Comparison of ENCODE assay signal across 24 mouse cellular contexts in the genomic region with DNA sequence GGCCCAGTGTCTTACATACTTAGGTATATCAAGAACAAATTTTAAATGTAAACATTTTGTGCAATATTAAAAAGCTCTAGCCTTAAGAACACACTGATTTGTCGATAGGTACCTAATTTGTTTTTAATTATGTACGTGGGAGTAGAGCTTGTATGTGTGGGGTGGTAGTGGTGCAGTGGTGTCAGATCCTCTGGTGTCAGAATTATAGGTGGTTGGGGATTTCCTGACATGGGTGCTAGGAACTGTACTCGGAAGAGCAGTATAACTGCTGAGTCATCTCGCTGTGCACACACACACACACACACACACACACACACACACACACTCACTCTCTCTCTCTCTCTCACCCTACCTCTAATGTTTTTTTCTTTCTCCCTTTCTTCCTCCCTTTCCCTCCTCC. TPM values are rescaled to one million over a fixed set of nuclear protein-coding genes. Genes with fewer than 3 reads are reported as not detected.
DNase-seq lines count a peak whose midpoint lies in the region; ATAC-seq and TF ChIP-seq lines count a peak whose summit lies in the region.
"Had no signal": no experiment of that assay in that cellular context is flagged by ENCODE, and none has a peak within 500 bp of the region (broad histone marks: within the 10 kb centered on the region; RNA-seq: fewer than 3 reads in every experiment).

No protein-coding gene starts in this region.

- ATAC-seq in activated CD4-positive, CD25-positive, alpha-beta regulatory T cell, adult 4 months = peak; percentile 57
- ATAC-seq: forebrain, embryonic 14.5 days; forebrain, embryonic 16.5 days; Patski had no signal

- H3K9ac ChIP-seq in CH12.LX (ENCODE audit: insufficient read depth, low read depth) = no peak overlapping the region
- H3K9ac ChIP-seq: embryonic facial prominence, embryonic 13.5 days; embryonic facial prominence, embryonic 15.5 days; forebrain, embryonic 12.5 days had no signal

- TF ChIP-seq RAD21 in CH12.LX (IDR thresholded peaks at IDR 0.05; ENCODE audit: low read depth, low read length) = no peak

- dilution Hi-C loops in CH12.LX (cut with MboI; ENCODE audit: extremely low pct_ligation_motif_present, extremely low pct_unique_long_range_greater_than_20kb, low sequenced_read_pairs) = no loop called here

- H3K9me3 ChIP-seq in CH12.LX (replicated peaks; ENCODE audit: low read length) = no peaks in the 10 kb centered on the region
- H3K9me3 ChIP-seq: embryonic facial prominence, embryonic 13.5 days; embryonic facial prominence, embryonic 15.5 days; forebrain, embryonic 10.5 days; forebrain, embryonic 12.5 days had no signal

- TF ChIP-seq POLR2A in CH12.LX (IDR thresholded peaks at IDR 0.05; ENCODE audit: low read depth, low read length) = no peak

- no peak overlapping the region for H3K4me2 ChIP-seq in CH12.LX (ENCODE audit: insufficient read depth, low read depth, poor library complexity, severe bottlenecking)
- H3K4me2 ChIP-seq: embryonic facial prominence, embryonic 13.5 days; embryonic facial prominence, embryonic 15.5 days; forebrain, embryonic 12.5 days had no signal

- TF ChIP-seq CTCF in CH12.LX (conservative IDR thresholded peaks at IDR 0.05 in 1 of 2, IDR thresholded peaks at IDR 0.05 in 1 of 2; ENCODE audit: low read depth in 2 of 2, low read length in 2 of 2) = no peak

- no peaks in the 10 kb centered on the region for H3K36me3 ChIP-seq in CH12.LX (replicated peaks in 1 of 2; ENCODE audit: control insufficient read depth in 1 of 2, insufficient read depth in 1 of 2, low read length in 1 of 2)
- H3K36me3 ChIP-seq: embryonic facial prominence, embryonic 15.5 days; forebrain, embryonic 12.5 days; G1E had no signal

- H3K27me3 ChIP-seq in CH12.LX (replicated peaks) = no peaks in the 10 kb centered on the region
- H3K27me3 ChIP-seq: embryonic facial prominence, embryonic 13.5 days; embryonic facial prominence, embryonic 15.5 days; forebrain, embryonic 12.5 days; Patski had no signal

- peak; percentile 2 for DNase-seq in heart, adult 11 months
- DNase-seq in heart, postnatal 4 days = no peak
- peak; percentile 6 for DNase-seq in CH12.LX (ENCODE audit: extremely low read depth)
- no peak for DNase-seq in layer of hippocampus, adult 8-10 months (ENCODE audit: low spot score in 2 of 2)
- DNase-seq in left cerebral cortex, postnatal 4 days = no peak
- DNase-seq: adrenal gland, adult 8-10 months; adrenal gland, postnatal 14 days; adrenal gland, postnatal 36 days; cerebellum, adult 11-12 months; cerebellum, adult 2 months; cerebellum, adult 9-10 months; cerebellum, postnatal 10 days; cerebellum, postnatal 25 days; embryo, embryonic 11 days had no signal

- intact Hi-C loops in left cerebral cortex, postnatal 4 days (cut with DNase I) = no loop called here

- no peak for TF ChIP-seq EP300 in CH12.LX (IDR thresholded peaks at IDR 0.05; ENCODE audit: low read length)

- no peak overlapping the region for H3K27ac ChIP-seq in CH12.LX (ENCODE audit: insufficient read depth, low read depth)
- H3K27ac ChIP-seq: embryonic facial prominence, embryonic 13.5 days; embryonic facial prominence, embryonic 15.5 days; forebrain, embryonic 10.5 days; forebrain, embryonic 12.5 days had no signal

- H3K4me1 ChIP-seq in CH12.LX (ENCODE audit: control insufficient read depth in 1 of 2, insufficient read depth in 2 of 2) = peaks cover 0 to 16% of the 10 kb centered on the region in 2 experiments; a peak in 2 of 4 replicates
- H3K4me1 ChIP-seq: embryonic facial prominence, embryonic 13.5 days; embryonic facial prominence, embryonic 15.5 days; forebrain, embryonic 10.5 days; forebrain, embryonic 12.5 days had no signal

- no peaks in the 10 kb centered on the region for H3K79me2 ChIP-seq in CH12.LX (replicated peaks; ENCODE audit: control insufficient read depth, extremely low read depth, insufficient read depth, poor library complexity, severe bottlenecking)

- no peak overlapping the region for H3K4me3 ChIP-seq in CH12.LX (replicated peaks in 1 of 3; ENCODE audit: low read depth in 2 of 3, low read length in 2 of 3, poor library complexity in 1 of 3)
- H3K4me3 ChIP-seq: embryonic facial prominence, embryonic 13.5 days; embryonic facial prominence, embryonic 15.5 days; erythroblast, embryonic 14.5 days; forebrain, embryonic 10.5 days; forebrain, embryonic 12.5 days had no signal

- in situ Hi-C loops in CH12.LX (cut with MboI; ENCODE audit: low pct_ligation_motif_present, low pct_unique_long_range_greater_than_20kb, low sequenced_read_pairs) = no loop called here

TF ChIP-seq in CH12.LX, 34 proteins besides CTCF, POLR2A, EP300 and RAD21:
- TF ChIP-seq KAT2A (IDR thresholded peaks at IDR 0.05; ENCODE audit: insufficient replicate concordance, low read length) (no peak), HCFC1 (IDR thresholded peaks at IDR 0.05; ENCODE audit: low read depth, low read length) (no peak), MAFK (IDR thresholded peaks at IDR 0.05; ENCODE audit: insufficient replicate concordance, low read length) (peak; percentile 35; the same call in 1 of the 2 replicates)

RNA-seq across cellular contexts. Expression of a gene that starts 12.9 kb away (rescaled TPM):
- total RNA-seq in heart, postnatal 4 days (2021) = 10 to 100 TPM; 22.8 to 24.7 TPM
- 1.4 and 2.0 TPM in 2 replicates for total RNA-seq in CH12.LX (2012; rRNA removed)
- 0.54 and 1.2 TPM in 2 replicates for total RNA-seq in CH12.LX (2014; rRNA removed)
- polyA plus RNA-seq in CH12.LX (2012; ENCODE audit: insufficient read length, low read depth) = 6.1 and 8.4 TPM in 2 replicates
- 10 to 100 TPM; 11.9 to 13.9 TPM for polyA plus RNA-seq in activated CD4-positive, CD25-positive, alpha-beta regulatory T cell, adult 4 months (2017; shearing (Covaris generic))
- 1 to 10 TPM; 6.8 to 8.5 (median 7.7) TPM for total RNA-seq in layer of hippocampus, adult 8-10 months (2022)
- total RNA-seq in left cerebral cortex, postnatal 4 days (2021) = 1 to 10 TPM; 8.0 to 9.3 TPM
- polyA plus RNA-seq: erythroblast, embryonic 14.5 days; G1E had no signal

RNA-seq across cellular contexts. Expression of a gene that starts 25.3 kb away (rescaled TPM):
- 10 to 100 TPM; 44.4 to 44.6 TPM for total RNA-seq in heart, postnatal 4 days (2021)
- total RNA-seq in CH12.LX (2012; rRNA removed) (14.8 and 16.0 TPM in 2 replicates), CH12.LX (2014; rRNA removed) (37.1 and 42.6 TPM in 2 replicates)
- polyA plus RNA-seq in CH12.LX (2012; ENCODE audit: insufficient read length, low read depth) = 45.3 and 54.9 TPM in 2 replicates
- 10 to 100 TPM; 46.0 to 46.5 TPM for polyA plus RNA-seq in activated CD4-positive, CD25-positive, alpha-beta regulatory T cell, adult 4 months (2017; shearing (Covaris generic))
- 10 to 100 TPM; 36.6 to 47.8 (median 39.7) TPM for total RNA-seq in layer of hippocampus, adult 8-10 months (2022)
- 10 to 100 TPM; 35.8 to 36.3 TPM for total RNA-seq in left cerebral cortex, postnatal 4 days (2021)

Comparison
In these comparisons a context has a peak if more than half of its experiments do, and no peak if none do; other contexts are left out.
1. DNase-seq: peak in heart, adult 11 months (single experiment) and CH12.LX (single experiment); none in heart, postnatal 4 days (single experiment), layer of hippocampus, adult 8-10 months (0 of 2) and left cerebral cortex, postnatal 4 days (single experiment).